Mouse (Mus musculus) erythroblast, embryonic 14.5 days (primary cell): ENCODE measurements around the gene Rnls. TPM values are rescaled to one million over a fixed set of nuclear protein-coding genes. Genes with fewer than 3 reads are reported as not detected.

Experiments
- H3K27me3 ChIP-seq: 2 replicates; pipeline ENCODE4 v1.6.1; 2012; ENCODE audit warnings: inconsistent platforms; ENCODE audit not compliant: control insufficient read depth
- H3K36me3 ChIP-seq: 2 replicates; pipeline ENCODE4 v1.6.1; 2012; ENCODE audit warnings: mild to moderate bottlenecking, inconsistent platforms; ENCODE audit not compliant: control insufficient read depth
- H3K4me1 ChIP-seq: 2 replicates; pipeline ENCODE4 v1.6.1; 2012; ENCODE audit warnings: inconsistent platforms; ENCODE audit not compliant: control insufficient read depth
- H3K4me3 ChIP-seq: replicated peaks from 2 replicates; pipeline ENCODE3; 2012; ENCODE audit warnings: moderate library complexity, mild to moderate bottlenecking, inconsistent platforms
- H3K9me3 ChIP-seq: 2 replicates; pipeline ENCODE4 v1.6.1; 2012; ENCODE audit warnings: low read length, inconsistent platforms, mixed read lengths; ENCODE audit not compliant: control insufficient read depth
- GATA1 ChIP-seq: IDR thresholded peaks from 2 replicates; pipeline ENCODE4 v1.6.1; 2012; ENCODE audit warnings: low read length, inconsistent platforms, mixed read lengths
- TAL1 ChIP-seq: IDR thresholded peaks from 3 replicates; pipeline ENCODE4 v1.6.1; 2012; ENCODE audit warnings: low read length, inconsistent platforms, mixed read lengths
- polyA plus RNA-seq: library from polyadenylated mRNA; stranded (reverse); fragments of >175 nt; gene quantifications from 2 replicates; pipeline ENCODE4 v1.2.3, GENCODE M21; 2012

Rnls gene
- polyA plus RNA-seq, 1 experiment = 0.03 TPM

GRCm38 (mm10) chr19:33092575-33092974 lies 299.5 kb downstream of the Rnls start:
- Histone ChIP-seq H3K9me3 (no peaks in the 10 kb centered on the region), H3K36me3 (no peaks in the 10 kb centered on the region), H3K4me1 (no peaks in the 10 kb centered on the region), H3K4me3 (no peak overlapping the region), H3K27me3 (no peaks in the 10 kb centered on the region)
- TF ChIP-seq TAL1 = no peak
- no peak for TF ChIP-seq GATA1

GRCm38 (mm10) chr19:33091324-33091723 lies 300.8 kb downstream of the Rnls start:
- Histone ChIP-seq H3K36me3 (no peaks in the 10 kb centered on the region), H3K4me3 (no peak overlapping the region), H3K4me1 (no peaks in the 10 kb centered on the region), H3K9me3 (no peaks in the 10 kb centered on the region), H3K27me3 (no peaks in the 10 kb centered on the region)
- no peak for TF ChIP-seq GATA1
- TF ChIP-seq TAL1 = no peak

- TF ChIP-seq TAL1 (no peak), GATA1 (no peak)
- Histone ChIP-seq H3K27me3 (no peaks in the 10 kb centered on the region), H3K4me3 (no peak overlapping the region), H3K36me3 (no peaks in the 10 kb centered on the region), H3K9me3 (no peaks in the 10 kb centered on the region), H3K4me1 (no peaks in the 10 kb centered on the region)
Measured at GRCm38 (mm10) chr19:33088868-33089267, 303.2 kb downstream of the Rnls start.

- H3K9me3 ChIP-seq = no peaks in the 10 kb centered on the region
- H3K4me3 ChIP-seq = no peak overlapping the region
- no peak for TF ChIP-seq GATA1
- no peaks in the 10 kb centered on the region for H3K36me3 ChIP-seq
- no peaks in the 10 kb centered on the region for H3K27me3 ChIP-seq
- H3K4me1 ChIP-seq = no peaks in the 10 kb centered on the region
Measured at GRCm38 (mm10) chr19:33087961-33088360, 304.1 kb downstream of the Rnls start.

Other genes with a start within 250 kb of the Rnls start
- not detected in 2 replicates for gene Lipo4, start 125.5 kb upstream of the Rnls start, polyA plus RNA-seq
- gene Gm8978, start 233.0 kb upstream of the Rnls start, polyA plus RNA-seq = not detected in 2 replicates